Mouse (Mus musculus) testis, adult 2 months (tissue): ENCODE measurements around the gene Coq2.

Source experiments
- CTCF ChIP-seq: fragments of 200-500 bp; IDR thresholded peaks from 2 replicates; pipeline ENCODE4 v1.5.1; 2012; ENCODE audit warnings: low read depth, mild to moderate bottlenecking, inconsistent platforms, low read length, moderate library complexity; ENCODE audit not compliant: control insufficient read depth, insufficient read depth, insufficient replicate concordance
- POLR2A ChIP-seq: fragments of 200-500 bp; IDR thresholded peaks from 2 replicates; pipeline ENCODE4 v1.6.1; 2012; ENCODE audit warnings: low read depth, mild to moderate bottlenecking, inconsistent platforms, low read length, moderate library complexity; ENCODE audit not compliant: control insufficient read depth

DNA sequence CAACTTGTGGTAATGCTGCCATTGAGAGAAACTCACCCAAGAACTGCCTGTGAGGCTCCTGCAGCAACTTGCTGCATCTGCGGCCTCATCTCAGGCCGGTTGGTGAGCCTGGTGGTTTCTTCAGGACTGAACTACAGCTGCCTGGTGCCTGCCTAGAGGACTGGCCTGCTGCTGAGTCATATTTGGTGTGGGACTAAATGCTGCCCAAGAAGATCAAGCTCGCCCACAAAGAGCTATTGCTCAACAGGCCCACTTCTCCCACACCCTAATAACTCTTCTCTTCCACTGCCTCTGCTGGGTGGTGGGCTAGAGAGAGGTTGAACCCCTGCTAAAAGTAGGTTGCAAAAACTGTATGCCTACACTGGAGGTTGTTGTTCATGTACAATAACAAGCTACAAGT is 27.4 kb upstream of the Coq2 start:
- TF ChIP-seq POLR2A (no peak), CTCF (no peak)
